Mouse (Mus musculus) C3H10T1/2 (cell line): Measurements from ENCODE around the gene Ccnd2. TPM values are rescaled to one million over a fixed set of nuclear protein-coding genes. Genes with fewer than 3 reads are reported as not detected.

Source experiments
- polyA plus RNA-seq, 2 experiments: library from polyadenylated mRNA; unstranded; fragments of >200 nt; fragmentation: generic; extraction: Trizol; gene quantifications; one replicate each; pipeline ENCODE4 v1.2.1; 2012; ENCODE audit warnings: missing spikeins in 2 of 2

Gene Ccnd2
- 10 to 100 TPM in 1 of 2 experiments, 1 to 10 TPM in 1; 9.1 to 24.4 TPM for polyA plus RNA-seq

DNA sequence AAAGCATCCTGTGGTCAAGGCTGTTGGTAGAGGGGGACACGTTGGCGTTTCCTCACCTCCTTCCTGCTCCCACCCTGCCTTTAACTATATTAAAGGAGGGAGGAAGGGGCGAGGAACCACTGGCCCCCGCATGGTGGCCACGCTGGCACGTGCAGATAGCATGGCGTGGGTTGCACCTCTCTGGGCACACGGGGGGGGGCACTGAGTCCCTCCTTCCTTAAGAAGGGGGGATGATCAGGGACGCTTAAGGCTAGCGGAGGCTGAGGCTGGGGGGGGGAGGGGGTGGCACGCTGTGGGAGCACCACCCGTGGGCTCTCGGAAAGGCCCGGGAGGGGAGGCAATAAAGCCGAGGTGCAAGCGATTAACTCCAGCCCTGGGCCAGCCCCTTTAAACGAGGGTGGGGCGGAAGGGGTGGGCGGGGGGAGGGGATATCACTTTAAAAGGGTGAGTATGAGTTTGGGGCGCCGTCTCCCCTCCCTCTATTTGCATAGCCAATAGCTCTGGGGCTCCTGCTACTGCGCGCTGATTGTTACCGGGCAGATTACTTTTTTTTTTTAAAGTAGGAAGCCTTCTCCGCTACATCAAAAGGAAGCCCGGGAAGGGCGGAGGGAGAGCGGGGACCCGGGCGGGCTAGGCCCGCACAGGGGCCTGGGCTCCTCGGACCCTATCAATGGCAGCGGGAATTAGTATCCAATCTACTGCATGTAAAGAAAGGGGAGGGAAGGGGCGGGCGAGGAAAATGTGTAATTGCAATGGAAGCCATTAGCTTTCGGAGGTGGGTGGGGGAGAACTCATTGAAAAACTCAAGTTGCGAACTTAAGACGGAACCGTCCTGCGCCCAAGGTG lies at the start of gene Ccnd2:
Gene Ccnd2, minus strand, starts transcription at position 88 of the 846 bp plus-strand sequence.

GRCm38 (mm10) chr6:127109402-127109930 lies 42.5 kb downstream of the Ccnd2 start, which contains the start of gene Tigar:
Gene Tigar (minus strand): TSS chr6:127109557.

Other genes with a start within 250 kb of the Ccnd2 start
- gene Dyrk4, start 230.4 kb downstream of the Ccnd2 start, polyA plus RNA-seq: under 1 TPM in 1 of 2 experiments, not detected in 1; 0.18 TPM
- gene Rad51ap1, start 212.6 kb downstream of the Ccnd2 start, polyA plus RNA-seq: 1 to 10 TPM; 1.9 to 4.8 TPM
- 10 to 100 TPM in 1 of 2 experiments, 1 to 10 TPM in 1; 1.7 to 13.1 TPM for gene D6Wsu163e, start 212.2 kb downstream of the Ccnd2 start, polyA plus RNA-seq
- gene Fgf6, start 136.6 kb downstream of the Ccnd2 start, polyA plus RNA-seq: not detected
- gene Fgf23, start 79.3 kb downstream of the Ccnd2 start, polyA plus RNA-seq: not detected
- gene Tigar, start 42.6 kb downstream of the Ccnd2 start, polyA plus RNA-seq: 1 to 10 TPM in 1 of 2 experiments, under 1 TPM in 1; 0.61 to 3.3 TPM